Mouse (Mus musculus) liver, embryonic 14.5 days (tissue): ENCODE measurements around the gene Nptx1. TPM values are rescaled to one million over a fixed set of nuclear protein-coding genes. Genes with fewer than 3 reads are reported as not detected.

Experiments used
- ATAC-seq: fragments of 200-750 bp; cut with Nextera tagmentation; 2 replicates; pipeline ENCODE4 v1.8.0; 2017; ENCODE audit warnings: moderate number of reproducible peaks, mild to moderate bottlenecking, moderate library complexity; ENCODE audit not compliant: insufficient read depth
- DNase-seq, 3 experiments: peaks; one replicate each; pipeline ENCODE4 v3.0.0-alpha.2; 2012 to 2013; ENCODE audit warnings: low read depth in 3 of 3, low spot score in 3 of 3
- H3K27ac ChIP-seq: fragments of 300-500 bp; sonication (generic); 2 replicates; pipeline ENCODE4 v1.5.1; 2014; ENCODE audit warnings: moderate library complexity, mild to moderate bottlenecking, control low read depth, inconsistent platforms
- H3K27me3 ChIP-seq: fragments of 300-500 bp; sonication (generic); 2 replicates; pipeline ENCODE4 v1.6.1; 2014; ENCODE audit warnings: mild to moderate bottlenecking, low read length, moderate library complexity; ENCODE audit not compliant: control insufficient read depth, insufficient read depth
- H3K36me3 ChIP-seq: fragments of 300-500 bp; sonication (generic); replicated peaks from 2 replicates; pipeline ENCODE4 v1.6.1; 2014; ENCODE audit warnings: low read depth; ENCODE audit not compliant: control insufficient read depth, insufficient read depth
- H3K4me1 ChIP-seq, 2 experiments: fragments of 200-500 bp in 1 of 2; fragments of 300-500 bp in 1 of 2; sonication (generic) in 1 of 2; replicated peaks; 2 replicates each; pipeline ENCODE4 v1.6.1; 2012 to 2014; ENCODE audit warnings: antibody characterized with exemption in 1 of 2, inconsistent platforms in 1 of 2, low read length in 1 of 2; ENCODE audit not compliant: control insufficient read depth in 2 of 2, insufficient read depth in 2 of 2
- H3K4me2 ChIP-seq: fragments of 300-500 bp; sonication (generic); 2 replicates; pipeline ENCODE4 v1.6.1; 2014; ENCODE audit warnings: low read depth, mild to moderate bottlenecking, control low read depth, moderate library complexity
- H3K4me3 ChIP-seq, 2 experiments: fragments of 200-500 bp in 1 of 2; fragments of 300-500 bp in 1 of 2; sonication (generic) in 1 of 2; 2 replicates each; pipeline ENCODE4 v1.5.1; 2012 to 2014; ENCODE audit warnings: low read depth in 2 of 2, low read length in 2 of 2, mild to moderate bottlenecking in 2 of 2, control low read depth in 1 of 2, inconsistent platforms in 1 of 2, moderate library complexity in 1 of 2; ENCODE audit not compliant: insufficient read depth in 1 of 2
- H3K9ac ChIP-seq: fragments of 300-500 bp; sonication (generic); replicated peaks from 2 replicates; pipeline ENCODE4 v1.6.1; 2014; ENCODE audit warnings: mild to moderate bottlenecking, control low read depth, moderate library complexity
- H3K9me3 ChIP-seq: fragments of 300-500 bp; sonication (generic); 2 replicates; pipeline ENCODE4 v1.6.1; 2016; ENCODE audit warnings: low read length, mixed read lengths; ENCODE audit not compliant: control insufficient read depth
- CTCF ChIP-seq: IDR thresholded peaks from 2 replicates; pipeline ENCODE4 v1.5.1; 2016; ENCODE audit warnings: antibody characterized with exemption, low read depth, control low read depth
- EP300 ChIP-seq: IDR thresholded peaks from 2 replicates; pipeline ENCODE4 v1.6.1; 2016; ENCODE audit warnings: antibody characterized with exemption, low read depth
- WGBS: fragments of 180-500 bp; shearing (Covaris S2); extraction: QIAGEN DNeasy Blood & Tissue Kit; methylation state at CpG from one replicate; pipeline ENCODE4 v1.1.7; 2014; ENCODE audit not compliant: insufficient replicate concordance; 5-methylcytosine and 5-hydroxymethylcytosine counted together
- polyA plus RNA-seq, 2 experiments: library from polyadenylated mRNA; depleted of rRNA in 1 of 2; stranded (reverse) in 1 of 2; unstranded in 1 of 2; fragments of >200 nt; fragmentation: Nextera tagmentation in 1 of 2; extraction: Ambion mirVana in 1 of 2; gene quantifications; 2 replicates each; pipeline versions ENCODE4 v1.2.1 to v1.2.3; 2012 to 2014

Nptx1 gene
- polyA plus RNA-seq, 2 experiments, result not detected

GRCm38 (mm10) chr11:119565021-119565420 is 17.5 kb upstream of the Nptx1 start:
- TF ChIP-seq CTCF (no peak), EP300 (no peak)
- Histone ChIP-seq H3K9ac (no peak overlapping the region), H3K4me3 (no peak overlapping the region), H3K4me1 (no peaks in the 10 kb centered on the region; a peak in 1 of 4 replicates), H3K36me3 (no peaks in the 10 kb centered on the region), H3K9me3 (no peaks in the 10 kb centered on the region), H3K4me2 (no peak overlapping the region), H3K27me3 (peaks cover 3% of the 10 kb centered on the region; the same call in 1 of the 2 replicates), H3K27ac (no peak overlapping the region)
- ATAC-seq, result no peak
- WGBS, result 55% methylated on average over 7 of the region's 7 CpGs
- no peak for DNase-seq

GRCm38 (mm10) chr11:119564383-119564782 is 16.8 kb upstream of the Nptx1 start:
- H3K36me3 ChIP-seq, result no peaks in the 10 kb centered on the region
- no peak overlapping the region for H3K4me2 ChIP-seq
- TF ChIP-seq CTCF (no peak), EP300 (no peak)
- DNase-seq (no peak), ATAC-seq (no peak)
- 72% methylated on average over 10 of the region's 10 CpGs for WGBS
- H3K9me3 ChIP-seq, result no peaks in the 10 kb centered on the region
- H3K4me1 ChIP-seq, result no peaks in the 10 kb centered on the region; a peak in 1 of 4 replicates
- H3K9ac ChIP-seq, result no peak overlapping the region
- peaks cover 3% of the 10 kb centered on the region; the same call in 1 of the 2 replicates for H3K27me3 ChIP-seq
- no peak overlapping the region for H3K27ac ChIP-seq
- H3K4me3 ChIP-seq, result no peak overlapping the region

GRCm38 (mm10) chr11:119563166-119563565 is 15.6 kb upstream of the Nptx1 start:
- WGBS, result 35% methylated on average over 9 of the region's 9 CpGs
- no peak for DNase-seq
- peaks cover 3% of the 10 kb centered on the region; the same call in 1 of the 2 replicates for H3K27me3 ChIP-seq

GRCm38 (mm10) chr11:119562286-119562685 is 14.7 kb upstream of the Nptx1 start:
- DNase-seq (no peak), ATAC-seq (no peak)
- WGBS, result 26% methylated on average over 6 of the region's 6 CpGs
- Histone ChIP-seq H3K4me1 (no peaks in the 10 kb centered on the region; a peak in 1 of 4 replicates), H3K27me3 (peaks cover 3% of the 10 kb centered on the region; the same call in 1 of the 2 replicates), H3K4me3 (no peak overlapping the region), H3K9me3 (no peaks in the 10 kb centered on the region), H3K4me2 (no peak overlapping the region), H3K27ac (no peak overlapping the region), H3K9ac (no peak overlapping the region), H3K36me3 (no peaks in the 10 kb centered on the region)
- TF ChIP-seq EP300, result no peak
- no peak for TF ChIP-seq CTCF

More at GRCm38 (mm10) chr11:119563166-119563565, 15.6 kb upstream of the Nptx1 start:
- Histone ChIP-seq H3K4me2 (no peak overlapping the region), H3K9ac (no peak overlapping the region), H3K27ac (no peak overlapping the region), H3K36me3 (no peaks in the 10 kb centered on the region), H3K4me3 (no peak overlapping the region), H3K9me3 (no peaks in the 10 kb centered on the region), H3K4me1 (no peaks in the 10 kb centered on the region; a peak in 1 of 4 replicates)
- TF ChIP-seq EP300 (no peak), CTCF (no peak)
- no peak for ATAC-seq

GRCm38 (mm10) chr11:119558870-119559610 is 11.5 kb upstream of the Nptx1 start:
- H3K4me3 ChIP-seq, result no peak overlapping the region
- no peaks in the 10 kb centered on the region; the same call in none of the 2 replicates for H3K27me3 ChIP-seq
- DNase-seq (no peak), ATAC-seq (no peak)
- H3K4me1 ChIP-seq, result no peaks in the 10 kb centered on the region; a peak in 1 of 4 replicates
- H3K9me3 ChIP-seq, result no peaks in the 10 kb centered on the region
- 29% methylated on average over 9 of the region's 9 CpGs for WGBS
- no peak overlapping the region for H3K4me2 ChIP-seq
- no peak overlapping the region for H3K27ac ChIP-seq
- no peaks in the 10 kb centered on the region for H3K36me3 ChIP-seq
- H3K9ac ChIP-seq, result no peak overlapping the region
- no peak for TF ChIP-seq CTCF
- no peak for TF ChIP-seq EP300
